Mouse (Mus musculus): ENCODE measurements at regions not wholly inside any gene's neighbourhood (a gene's known extent, or its start where the extent isn't known, plus 50 kb on each side); places are given as distances from the start of the nearest gene placed in this dataset.

DNA sequence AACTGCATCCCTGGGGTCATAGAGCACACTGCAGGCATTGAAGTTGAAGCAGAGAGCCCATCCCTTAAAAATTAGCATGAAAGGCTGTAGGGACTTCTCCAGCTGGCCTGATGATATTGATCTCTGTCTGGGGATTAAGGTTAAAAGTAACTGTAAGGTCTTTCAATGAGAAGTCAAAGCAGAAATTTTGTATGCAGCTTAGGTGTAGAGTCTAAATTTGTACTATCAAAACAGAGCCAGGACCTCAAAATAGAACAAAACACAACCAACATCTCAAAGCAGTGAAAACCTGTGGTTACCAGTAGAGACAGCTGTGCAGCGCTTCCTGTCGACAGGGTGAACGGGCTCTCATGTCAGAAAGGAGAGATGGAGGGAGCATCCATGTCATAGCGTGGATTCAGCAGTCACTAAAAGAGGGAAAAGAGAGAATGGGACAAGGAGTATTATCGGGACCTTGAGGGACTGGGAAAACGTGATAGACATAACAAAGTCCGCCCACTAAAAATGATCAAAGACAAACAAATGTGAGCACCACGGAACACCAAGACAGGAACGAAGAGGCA lies 57.5 kb upstream of the Dap start:
- no peak for ATAC-seq (ENCODE audit: low FRiP score)
- H3K27ac ChIP-seq (ENCODE audit: low read depth, low read length), result no peak overlapping the region
- 87% methylated on average over 9 of the region's 9 CpGs for WGBS

DNA sequence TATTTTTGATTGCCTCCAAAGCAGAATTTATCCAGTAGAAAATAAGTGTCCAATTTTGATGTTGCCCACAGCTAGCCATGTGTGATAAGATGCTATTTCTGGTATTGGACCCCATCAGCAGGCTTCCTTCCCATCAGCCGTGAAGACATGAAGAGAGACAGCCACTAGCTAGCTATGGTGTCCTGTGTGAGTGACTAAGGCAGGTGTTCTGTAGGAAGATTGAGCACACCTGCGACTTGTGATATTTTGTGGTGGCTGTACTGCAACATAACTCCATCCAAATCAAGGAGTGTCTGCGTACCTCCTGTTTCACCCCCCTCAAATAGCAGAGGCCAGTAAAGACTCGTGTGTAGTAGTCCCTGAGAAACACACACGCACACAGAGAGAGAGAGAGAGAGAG lies 56.6 kb upstream of the Dap start:
- Histone ChIP-seq H3K4me3 (ENCODE audit: low read depth, low read length) (no peak overlapping the region), H3K36me3 (ENCODE audit: control insufficient read depth, insufficient read depth, low read length) (no peaks in the 10 kb centered on the region), H3K4me1 (ENCODE audit: control insufficient read depth, insufficient read depth, low read length) (no peaks in the 10 kb centered on the region), H3K9me3 (ENCODE audit: control insufficient read depth, low read length) (no peaks in the 10 kb centered on the region), H3K27ac (ENCODE audit: low read depth, low read length) (no peak overlapping the region), H3K9ac (ENCODE audit: low read length) (no peak overlapping the region), H3K4me2 (no peak overlapping the region), H3K27me3 (ENCODE audit: control insufficient read depth, insufficient read depth, low read length) (no peaks in the 10 kb centered on the region)
- no peak for DNase-seq (ENCODE audit: low spot score, missing footprints)
- ATAC-seq (ENCODE audit: low FRiP score), result no peak
- 83% methylated on average over 5 of the region's 5 CpGs for WGBS

More for the DNA sequence above, 57.5 kb upstream of the Dap start:
- H3K9ac ChIP-seq (ENCODE audit: low read length), result no peak overlapping the region
- no peaks in the 10 kb centered on the region for H3K9me3 ChIP-seq (ENCODE audit: control insufficient read depth, low read length)
- no peaks in the 10 kb centered on the region for H3K36me3 ChIP-seq (ENCODE audit: control insufficient read depth, insufficient read depth, low read length)
- no peak overlapping the region for H3K4me3 ChIP-seq (ENCODE audit: low read depth, low read length)
- no peak for DNase-seq (ENCODE audit: low spot score, missing footprints)
- no peak overlapping the region for H3K4me2 ChIP-seq
- no peaks in the 10 kb centered on the region for H3K4me1 ChIP-seq (ENCODE audit: control insufficient read depth, insufficient read depth, low read length)
- no peaks in the 10 kb centered on the region for H3K27me3 ChIP-seq (ENCODE audit: control insufficient read depth, insufficient read depth, low read length)

DNA sequence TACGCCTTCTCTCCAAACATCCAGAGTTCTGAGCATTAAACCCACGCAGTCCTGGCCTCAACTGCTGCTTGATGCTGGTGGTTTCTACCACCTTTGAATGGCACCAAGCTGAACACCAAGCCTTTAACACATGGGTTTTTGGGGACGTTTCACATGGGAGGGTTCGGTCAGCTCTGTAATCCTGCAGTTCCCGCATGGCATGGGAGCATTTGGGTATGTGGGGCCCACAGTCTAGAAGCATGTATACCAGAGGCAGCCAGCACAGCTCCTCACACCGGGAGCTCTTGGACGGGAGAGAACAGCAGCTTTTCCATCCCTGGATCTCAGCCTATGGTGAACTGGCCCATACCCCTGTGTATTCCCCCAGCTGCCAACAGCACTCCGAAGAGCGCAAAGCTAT lies 55.9 kb upstream of the Dap start:
- no peak overlapping the region for H3K9ac ChIP-seq (ENCODE audit: low read length)
- H3K9me3 ChIP-seq (ENCODE audit: control insufficient read depth, low read length), result no peaks in the 10 kb centered on the region
- no peak overlapping the region for H3K27ac ChIP-seq (ENCODE audit: low read depth, low read length)
- no peaks in the 10 kb centered on the region for H3K4me1 ChIP-seq (ENCODE audit: control insufficient read depth, insufficient read depth, low read length)
- ATAC-seq (ENCODE audit: low FRiP score) (no peak), DNase-seq (ENCODE audit: low spot score, missing footprints) (no peak)
- 85% methylated on average over 9 of the region's 9 CpGs for WGBS
- H3K27me3 ChIP-seq (ENCODE audit: control insufficient read depth, insufficient read depth, low read length), result no peaks in the 10 kb centered on the region
- no peak overlapping the region for H3K4me3 ChIP-seq (ENCODE audit: low read depth, low read length)
- no peak overlapping the region for H3K4me2 ChIP-seq
- no peaks in the 10 kb centered on the region for H3K36me3 ChIP-seq (ENCODE audit: control insufficient read depth, insufficient read depth, low read length)

- no peaks in the 10 kb centered on the region for H3K4me1 ChIP-seq (ENCODE audit: control insufficient read depth, insufficient read depth, low read length)
- H3K27me3 ChIP-seq (ENCODE audit: control insufficient read depth, insufficient read depth, low read length), result no peaks in the 10 kb centered on the region
- ATAC-seq (ENCODE audit: low FRiP score) (no peak), DNase-seq (ENCODE audit: low spot score, missing footprints) (peak; percentile 60)
- H3K27ac ChIP-seq (ENCODE audit: low read depth, low read length), result no peak overlapping the region
- H3K36me3 ChIP-seq (ENCODE audit: control insufficient read depth, insufficient read depth, low read length), result no peaks in the 10 kb centered on the region
- WGBS, result 75% methylated on average over 6 of the region's 6 CpGs
- no peak overlapping the region for H3K4me3 ChIP-seq (ENCODE audit: low read depth, low read length)
- no peaks in the 10 kb centered on the region for H3K9me3 ChIP-seq (ENCODE audit: control insufficient read depth, low read length)
- no peak overlapping the region for H3K4me2 ChIP-seq
- H3K9ac ChIP-seq (ENCODE audit: low read length), result no peak overlapping the region
These were observed 50.6 kb upstream of the Dap start for GRCm38 (mm10) chr15:31173309-31174115.

Measured in midbrain, embryonic 11.5 days (tissue).